Mouse (Mus musculus) liver, embryonic 14.5 days (tissue): Measurements from ENCODE around the gene B3gntl1. TPM values are rescaled to one million over a fixed set of nuclear protein-coding genes. Genes with fewer than 3 reads are reported as not detected.

ENCODE experiments used
- ATAC-seq: fragments of 200-750 bp; cut with Nextera tagmentation; 2 replicates; pipeline ENCODE4 v1.8.0; 2017; ENCODE audit warnings: moderate number of reproducible peaks, mild to moderate bottlenecking, moderate library complexity; ENCODE audit not compliant: insufficient read depth
- DNase-seq, 3 experiments: peaks; one replicate each; pipeline ENCODE4 v3.0.0-alpha.2; 2012 to 2013; ENCODE audit warnings: low read depth in 3 of 3, low spot score in 3 of 3
- H3K27ac ChIP-seq: fragments of 300-500 bp; sonication (generic); 2 replicates; pipeline ENCODE4 v1.5.1; 2014; ENCODE audit warnings: moderate library complexity, mild to moderate bottlenecking, control low read depth, inconsistent platforms
- H3K27me3 ChIP-seq: fragments of 300-500 bp; sonication (generic); 2 replicates; pipeline ENCODE4 v1.6.1; 2014; ENCODE audit warnings: mild to moderate bottlenecking, low read length, moderate library complexity; ENCODE audit not compliant: control insufficient read depth, insufficient read depth
- H3K36me3 ChIP-seq: fragments of 300-500 bp; sonication (generic); replicated peaks from 2 replicates; pipeline ENCODE4 v1.6.1; 2014; ENCODE audit warnings: low read depth; ENCODE audit not compliant: control insufficient read depth, insufficient read depth
- H3K4me1 ChIP-seq, 2 experiments: fragments of 200-500 bp in 1 of 2; fragments of 300-500 bp in 1 of 2; sonication (generic) in 1 of 2; replicated peaks; 2 replicates each; pipeline ENCODE4 v1.6.1; 2012 to 2014; ENCODE audit warnings: antibody characterized with exemption in 1 of 2, inconsistent platforms in 1 of 2, low read length in 1 of 2; ENCODE audit not compliant: control insufficient read depth in 2 of 2, insufficient read depth in 2 of 2
- H3K4me2 ChIP-seq: fragments of 300-500 bp; sonication (generic); 2 replicates; pipeline ENCODE4 v1.6.1; 2014; ENCODE audit warnings: low read depth, mild to moderate bottlenecking, control low read depth, moderate library complexity
- H3K4me3 ChIP-seq, 2 experiments: fragments of 200-500 bp in 1 of 2; fragments of 300-500 bp in 1 of 2; sonication (generic) in 1 of 2; 2 replicates each; pipeline ENCODE4 v1.5.1; 2012 to 2014; ENCODE audit warnings: low read depth in 2 of 2, low read length in 2 of 2, mild to moderate bottlenecking in 2 of 2, control low read depth in 1 of 2, inconsistent platforms in 1 of 2, moderate library complexity in 1 of 2; ENCODE audit not compliant: insufficient read depth in 1 of 2
- H3K9ac ChIP-seq: fragments of 300-500 bp; sonication (generic); replicated peaks from 2 replicates; pipeline ENCODE4 v1.6.1; 2014; ENCODE audit warnings: mild to moderate bottlenecking, control low read depth, moderate library complexity
- H3K9me3 ChIP-seq: fragments of 300-500 bp; sonication (generic); 2 replicates; pipeline ENCODE4 v1.6.1; 2016; ENCODE audit warnings: low read length, mixed read lengths; ENCODE audit not compliant: control insufficient read depth
- CTCF ChIP-seq: IDR thresholded peaks from 2 replicates; pipeline ENCODE4 v1.5.1; 2016; ENCODE audit warnings: antibody characterized with exemption, low read depth, control low read depth
- EP300 ChIP-seq: IDR thresholded peaks from 2 replicates; pipeline ENCODE4 v1.6.1; 2016; ENCODE audit warnings: antibody characterized with exemption, low read depth
- WGBS: fragments of 180-500 bp; shearing (Covaris S2); extraction: QIAGEN DNeasy Blood & Tissue Kit; methylation state at CpG from one replicate; pipeline ENCODE4 v1.1.7; 2014; ENCODE audit not compliant: insufficient replicate concordance; 5-methylcytosine and 5-hydroxymethylcytosine counted together
- polyA plus RNA-seq, 2 experiments: library from polyadenylated mRNA; depleted of rRNA in 1 of 2; stranded (reverse) in 1 of 2; unstranded in 1 of 2; fragments of >200 nt; fragmentation: Nextera tagmentation in 1 of 2; extraction: Ambion mirVana in 1 of 2; gene quantifications; 2 replicates each; pipeline versions ENCODE4 v1.2.1 to v1.2.3; 2012 to 2014

Gene B3gntl1
- polyA plus RNA-seq, 2 experiments: 1.2 to 1.6 TPM

- Histone ChIP-seq H3K4me1 (0 out of 4 replicates have a peak, but pooled peaks cover 0 to 2% of the 10 kb centered on the region in 2 experiments), H3K27me3 (no peaks in the 10 kb centered on the region), H3K9me3 (no peaks in the 10 kb centered on the region), H3K9ac (no peak overlapping the region), H3K4me2 (no peak overlapping the region), H3K36me3 (no peaks in the 10 kb centered on the region), H3K4me3 (no peak overlapping the region), H3K27ac (no peak overlapping the region)
- 54% methylated on average over 4 of the region's 4 CpGs for WGBS
- TF ChIP-seq EP300 (no peak), CTCF (no peak)
- ATAC-seq (0 out of 2 replicates have a peak, but pooled peaks have one; percentile 8), DNase-seq (no peak)
These were observed 13.1 kb upstream of the B3gntl1 start for GRCm38 (mm10) chr11:121686091-121686490.

DNA sequence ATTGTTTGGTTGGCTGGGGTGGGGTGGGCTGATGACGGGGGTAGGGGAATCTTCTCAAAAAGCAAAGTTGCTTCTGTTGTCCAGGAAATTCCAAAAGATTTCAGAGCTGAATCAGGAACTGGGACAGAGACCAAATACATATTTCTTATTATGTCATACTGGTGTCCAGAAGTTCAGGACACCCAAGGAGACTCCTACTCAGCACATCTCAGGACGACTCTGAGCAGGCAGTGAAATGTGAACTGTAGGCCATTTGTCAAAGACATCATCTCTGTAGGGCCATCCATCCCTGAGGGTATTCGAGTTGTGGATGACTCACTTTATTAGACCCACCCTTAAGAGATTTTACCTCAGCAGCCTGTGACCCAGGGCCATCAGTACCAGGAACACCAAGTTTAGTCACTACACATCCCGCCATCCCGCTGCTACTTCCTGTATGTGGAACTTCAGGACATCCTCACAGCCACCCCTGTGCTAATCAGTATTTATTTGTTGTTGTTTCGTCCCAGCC is 12.6 kb upstream of the B3gntl1 start:
- H3K36me3 ChIP-seq: no peaks in the 10 kb centered on the region
- no peaks in the 10 kb centered on the region for H3K27me3 ChIP-seq
- ATAC-seq: peak; percentile 21; the same call in 1 of the 2 replicates
- H3K9ac ChIP-seq: no peak overlapping the region
- 0 out of 4 replicates have a peak, but pooled peaks cover 0 to 2% of the 10 kb centered on the region in 2 experiments for H3K4me1 ChIP-seq
- H3K4me3 ChIP-seq: no peak overlapping the region
- no peak for DNase-seq
- no peak overlapping the region for H3K27ac ChIP-seq
- H3K9me3 ChIP-seq: no peaks in the 10 kb centered on the region
- H3K4me2 ChIP-seq: no peak overlapping the region
- no peak for TF ChIP-seq EP300
- WGBS: 49% methylated on average over 6 of the region's 6 CpGs

GRCm38 (mm10) chr11:121683243-121683642 is 10.3 kb upstream of the B3gntl1 start:
- Histone ChIP-seq H3K4me3 (no peak overlapping the region), H3K9ac (no peak overlapping the region), H3K27ac (no peak overlapping the region), H3K27me3 (no peaks in the 10 kb centered on the region), H3K36me3 (no peaks in the 10 kb centered on the region), H3K4me2 (no peak overlapping the region), H3K9me3 (no peaks in the 10 kb centered on the region), H3K4me1 (0 out of 4 replicates have a peak, but pooled peaks cover 0 to 2% of the 10 kb centered on the region in 2 experiments)
- TF ChIP-seq EP300 (no peak), CTCF (no peak)
- no peak for DNase-seq
- WGBS: 31% methylated on average over 3 of the region's 3 CpGs
- no peak for ATAC-seq

GRCm38 (mm10) chr11:121680750-121681149 is 7.8 kb upstream of the B3gntl1 start:
- DNase-seq (no peak), ATAC-seq (no peak)
- H3K4me3 ChIP-seq: no peak overlapping the region
- WGBS: 37% methylated on average over 5 of the region's 5 CpGs
- H3K4me1 ChIP-seq: no peaks in the 10 kb centered on the region
- H3K36me3 ChIP-seq: no peaks in the 10 kb centered on the region
- no peak overlapping the region for H3K9ac ChIP-seq
- no peaks in the 10 kb centered on the region for H3K27me3 ChIP-seq
- no peak overlapping the region for H3K27ac ChIP-seq
- no peaks in the 10 kb centered on the region for H3K9me3 ChIP-seq
- TF ChIP-seq EP300 (no peak), CTCF (peak; percentile 68)
- no peak overlapping the region for H3K4me2 ChIP-seq

GRCm38 (mm10) chr11:121679581-121679980 is 6.6 kb upstream of the B3gntl1 start:
- H3K4me3 ChIP-seq: no peak overlapping the region
- no peak for ATAC-seq
- no peak overlapping the region for H3K4me2 ChIP-seq
- no peak overlapping the region for H3K27ac ChIP-seq
- H3K9me3 ChIP-seq: no peaks in the 10 kb centered on the region
- no peak for DNase-seq
- H3K9ac ChIP-seq: no peak overlapping the region
- H3K4me1 ChIP-seq: no peaks in the 10 kb centered on the region
- no peaks in the 10 kb centered on the region for H3K36me3 ChIP-seq
- no peak for TF ChIP-seq EP300
- TF ChIP-seq CTCF: no peak
- H3K27me3 ChIP-seq: no peaks in the 10 kb centered on the region
- 50% methylated on average over 2 of the region's 2 CpGs for WGBS
